Mouse (Mus musculus) CH12.LX (cell line): ENCODE data around the gene Ercc1. TPM values are rescaled to one million over a fixed set of nuclear protein-coding genes. Genes with fewer than 3 reads are reported as not detected.

Experiments used
- DNase-seq: peaks from one replicate; pipeline ENCODE4 v3.0.0-alpha.2; 2013; ENCODE audit errors: extremely low read depth
- H3K27ac ChIP-seq: 2 replicates; pipeline ENCODE4 v1.5.1; 2012; ENCODE audit warnings: low read depth, mild to moderate bottlenecking, control low read depth, moderate library complexity; ENCODE audit not compliant: insufficient read depth
- H3K27me3 ChIP-seq: replicated peaks from 2 replicates; pipeline ENCODE3; 2012; ENCODE audit warnings: inconsistent platforms
- H3K36me3 ChIP-seq, 2 experiments: replicated peaks in 1 of 2; 2 replicates each; pipeline versions ENCODE3 to v1.6.1; 2012; ENCODE audit warnings: inconsistent platforms in 1 of 2, low read length in 1 of 2, mild to moderate bottlenecking in 1 of 2, mixed read lengths in 1 of 2, moderate library complexity in 1 of 2; ENCODE audit not compliant: control insufficient read depth in 1 of 2, insufficient read depth in 1 of 2
- H3K4me1 ChIP-seq, 2 experiments: 2 replicates each; pipeline ENCODE4 v1.6.1; 2012; ENCODE audit warnings: inconsistent platforms in 1 of 2, moderate library complexity in 1 of 2; ENCODE audit not compliant: insufficient read depth in 2 of 2, control insufficient read depth in 1 of 2
- H3K4me2 ChIP-seq: 2 replicates; pipeline ENCODE4 v1.6.1; 2012; ENCODE audit warnings: low read depth, mild to moderate bottlenecking, control low read depth; ENCODE audit not compliant: poor library complexity, insufficient read depth, severe bottlenecking
- H3K4me3 ChIP-seq, 3 experiments: fragments of 150-350 bp in 1 of 3; sonication (generic) in 1 of 3; replicated peaks in 1 of 3; 2 replicates each; pipeline versions ENCODE3 to v1.5.1; 2011 to 2012; ENCODE audit warnings: low read depth in 2 of 3, low read length in 2 of 3, mild to moderate bottlenecking in 2 of 3, moderate library complexity in 2 of 3, control low read depth in 1 of 3, improper control_type of control experiment in 1 of 3, inconsistent platforms in 1 of 3, mixed read lengths in 1 of 3; ENCODE audit not compliant: poor library complexity in 1 of 3
- H3K79me2 ChIP-seq: replicated peaks from 2 replicates; pipeline ENCODE4 v1.6.1; 2012; ENCODE audit warnings: mild to moderate bottlenecking, moderate library complexity; ENCODE audit not compliant: control insufficient read depth, poor library complexity, insufficient read depth, severe bottlenecking; ENCODE audit errors: extremely low read depth
- H3K9ac ChIP-seq: 2 replicates; pipeline ENCODE4 v1.6.1; 2012; ENCODE audit warnings: low read depth, mild to moderate bottlenecking, control low read depth, moderate library complexity; ENCODE audit not compliant: insufficient read depth
- H3K9me3 ChIP-seq: replicated peaks from 2 replicates; pipeline ENCODE3; 2012; ENCODE audit warnings: low read length, inconsistent platforms, mixed read lengths
- BHLHE40 ChIP-seq: IDR thresholded peaks from 2 replicates; pipeline ENCODE4 v1.6.1; 2011; ENCODE audit warnings: mild to moderate bottlenecking, low read depth, low read length, improper control_type of control experiment
- CHD1 ChIP-seq: IDR thresholded peaks from 2 replicates; pipeline ENCODE4 v1.6.1; 2012; ENCODE audit warnings: low read depth, low read length, improper control_type of control experiment, inconsistent platforms
- CHD2 ChIP-seq: IDR thresholded peaks from 2 replicates; pipeline ENCODE4 v1.6.1; 2011; ENCODE audit warnings: low read length, improper control_type of control experiment
- CTCF ChIP-seq, 2 experiments: IDR thresholded peaks in 1 of 2; conservative IDR thresholded peaks in 1 of 2; 2 replicates each; pipeline ENCODE4 v1.5.1; 2011 to 2012; ENCODE audit warnings: low read depth in 2 of 2, low read length in 2 of 2, improper control_type of control experiment in 1 of 2, inconsistent platforms in 1 of 2, mild to moderate bottlenecking in 1 of 2, moderate library complexity in 1 of 2
- E2F4 ChIP-seq: IDR thresholded peaks from 2 replicates; pipeline ENCODE4 v1.6.1; 2011; ENCODE audit warnings: low read depth, low read length, improper control_type of control experiment; ENCODE audit not compliant: insufficient replicate concordance
- ELF1 ChIP-seq: IDR thresholded peaks from 2 replicates; pipeline ENCODE4 v1.6.1; 2014; ENCODE audit warnings: low read depth, mild to moderate bottlenecking, inconsistent platforms, low read length, improper control_type of control experiment
- EP300 ChIP-seq: IDR thresholded peaks from 2 replicates; pipeline ENCODE4 v1.6.1; 2011; ENCODE audit warnings: low read length, improper control_type of control experiment
- ETS1 ChIP-seq: conservative IDR thresholded peaks from 2 replicates; pipeline ENCODE4 v1.6.1; 2012; ENCODE audit warnings: low read depth, mild to moderate bottlenecking, inconsistent platforms, low read length, improper control_type of control experiment, moderate library complexity
- HCFC1 ChIP-seq: IDR thresholded peaks from 2 replicates; pipeline ENCODE4 v1.6.1; 2012; ENCODE audit warnings: low read depth, mild to moderate bottlenecking, inconsistent platforms, low read length, improper control_type of control experiment
- IRF4 ChIP-seq: IDR thresholded peaks from 2 replicates; pipeline ENCODE4 v1.6.1; 2014; ENCODE audit warnings: low read depth, mild to moderate bottlenecking, inconsistent platforms, low read length, improper control_type of control experiment
- JUN ChIP-seq: IDR thresholded peaks from 2 replicates; pipeline ENCODE4 v1.6.1; 2011; ENCODE audit warnings: low read depth, mild to moderate bottlenecking, low read length, improper control_type of control experiment, moderate library complexity; ENCODE audit not compliant: insufficient read depth
- JUND ChIP-seq: conservative IDR thresholded peaks from 2 replicates; pipeline ENCODE4 v1.6.1; 2011; ENCODE audit warnings: low read depth, low read length, improper control_type of control experiment
- KAT2A ChIP-seq: IDR thresholded peaks from 2 replicates; pipeline ENCODE4 v1.6.1; 2012; ENCODE audit warnings: low read length, improper control_type of control experiment, inconsistent platforms; ENCODE audit not compliant: insufficient replicate concordance
- MAX ChIP-seq: IDR thresholded peaks from 2 replicates; pipeline ENCODE4 v1.6.1; 2011; ENCODE audit warnings: low read length, improper control_type of control experiment
- MYC ChIP-seq: IDR thresholded peaks from 2 replicates; pipeline ENCODE4 v1.6.1; 2011; ENCODE audit warnings: low read depth, mild to moderate bottlenecking, improper control_type of control experiment, low read length
- NELFE ChIP-seq: IDR thresholded peaks from 2 replicates; pipeline ENCODE4 v1.6.1; 2011; ENCODE audit warnings: low read depth, low read length, improper control_type of control experiment
- POLR2A ChIP-seq: IDR thresholded peaks from 2 replicates; pipeline ENCODE4 v1.6.1; 2011; ENCODE audit warnings: low read depth, mild to moderate bottlenecking, improper control_type of control experiment, low read length
- RAD21 ChIP-seq: IDR thresholded peaks from 2 replicates; pipeline ENCODE4 v1.6.1; 2011; ENCODE audit warnings: low read depth, mild to moderate bottlenecking, low read length, improper control_type of control experiment, moderate library complexity
- SMC3 ChIP-seq: IDR thresholded peaks from 2 replicates; pipeline ENCODE4 v1.6.1; 2011; ENCODE audit warnings: low read depth, low read length, improper control_type of control experiment
- TBP ChIP-seq: conservative IDR thresholded peaks from 2 replicates; pipeline ENCODE4 v1.6.1; 2011; ENCODE audit warnings: low read depth, low read length, improper control_type of control experiment
- USF1 ChIP-seq: IDR thresholded peaks from 2 replicates; pipeline ENCODE4 v1.6.1; 2014; ENCODE audit warnings: low read depth, mild to moderate bottlenecking, inconsistent platforms, low read length, improper control_type of control experiment
- USF2 ChIP-seq: conservative IDR thresholded peaks from 2 replicates; pipeline ENCODE4 v1.6.1; 2011; ENCODE audit warnings: low read depth, low read length, improper control_type of control experiment
- ZC3H11A ChIP-seq: IDR thresholded peaks from 2 replicates; pipeline ENCODE4 v1.6.1; 2012; ENCODE audit warnings: low read depth, mild to moderate bottlenecking, inconsistent platforms, low read length, improper control_type of control experiment
- ZMIZ1 ChIP-seq: IDR thresholded peaks from 2 replicates; pipeline ENCODE4 v1.6.1; 2012; ENCODE audit warnings: low read depth, mild to moderate bottlenecking, inconsistent platforms, low read length, improper control_type of control experiment
- ZNF384 ChIP-seq: IDR thresholded peaks from 2 replicates; pipeline ENCODE4 v1.6.1; 2012; ENCODE audit warnings: low read depth, low read length, improper control_type of control experiment, inconsistent platforms
- dilution Hi-C: fragments of 300-500 bp; cut with MboI; formaldehyde crosslinking; loops from 2 replicates; pipeline ENCODE4 v1.14.3; 2020; ENCODE audit warnings: low sequenced_read_pairs; ENCODE audit not compliant: extremely low pct_unique_long_range_greater_than_20kb, extremely low pct_ligation_motif_present
- in situ Hi-C: fragments of 300-500 bp; cut with MboI; formaldehyde crosslinking; loops from 3 replicates; pipeline ENCODE4 v1.14.3; 2019; ENCODE audit warnings: low sequenced_read_pairs, low pct_ligation_motif_present, low pct_unique_long_range_greater_than_20kb, mixed read lengths
- polyA plus RNA-seq: library from polyadenylated mRNA; unstranded; fragments of >175 nt; gene quantifications from 2 replicates; pipeline ENCODE4 v1.2.1, GENCODE M21; 2012; ENCODE audit warnings: low read depth; ENCODE audit not compliant: insufficient read length
- total RNA-seq, 2 experiments: library from RNA; depleted of rRNA; stranded (reverse); fragments of 300-350 nt in 1 of 2; fragments of >200 nt in 1 of 2; gene quantifications; 2 replicates each; pipeline ENCODE4 v1.2.3; 2012 to 2014

The Ercc1 gene
- total and polyA plus RNA-seq, 3 experiments, result 26.9 to 28.2 (median 27.7) TPM

- Histone ChIP-seq H3K9me3 (peaks cover 12% of the 10 kb centered on the region), H3K4me2 (no peak overlapping the region), H3K27me3 (peaks cover 80% of the 10 kb centered on the region), H3K4me1 (peaks cover 21 to 64% of the 10 kb centered on the region in 2 experiments), H3K4me3 (no peak overlapping the region), H3K27ac (no peak overlapping the region), H3K36me3 (no peaks in the 10 kb centered on the region), H3K9ac (no peak overlapping the region), H3K79me2 (no peaks in the 10 kb centered on the region)
- TF ChIP-seq JUN, result no peak
- in situ Hi-C loops (no loop called here), dilution Hi-C loops (no loop called here)
- no peak for DNase-seq
These were observed 22.1 kb upstream of the Ercc1 start for GRCm38 (mm10) chr7:19322489-19322888.

- no peak for TF ChIP-seq KAT2A
- no peak for TF ChIP-seq POLR2A
- TF ChIP-seq MAX, result no peak
- TF ChIP-seq CTCF (conservative IDR thresholded peaks at IDR 0.05 in 1 of 2, IDR thresholded peaks at IDR 0.05 in 1 of 2; ENCODE audit: low read depth in 2 of 2, low read length in 2 of 2), result no peak
- no peak for TF ChIP-seq ETS1
- TF ChIP-seq SMC3, result no peak
- no peak for TF ChIP-seq IRF4
- TF ChIP-seq USF2, result no peak
- TF ChIP-seq HCFC1, result no peak
- TF ChIP-seq E2F4, result no peak
- TF ChIP-seq EP300, result no peak
- no peak overlapping the region for H3K4me3 ChIP-seq
These were observed 20.4 kb upstream of the Ercc1 start for GRCm38 (mm10) chr7:19324221-19324620.

DNA sequence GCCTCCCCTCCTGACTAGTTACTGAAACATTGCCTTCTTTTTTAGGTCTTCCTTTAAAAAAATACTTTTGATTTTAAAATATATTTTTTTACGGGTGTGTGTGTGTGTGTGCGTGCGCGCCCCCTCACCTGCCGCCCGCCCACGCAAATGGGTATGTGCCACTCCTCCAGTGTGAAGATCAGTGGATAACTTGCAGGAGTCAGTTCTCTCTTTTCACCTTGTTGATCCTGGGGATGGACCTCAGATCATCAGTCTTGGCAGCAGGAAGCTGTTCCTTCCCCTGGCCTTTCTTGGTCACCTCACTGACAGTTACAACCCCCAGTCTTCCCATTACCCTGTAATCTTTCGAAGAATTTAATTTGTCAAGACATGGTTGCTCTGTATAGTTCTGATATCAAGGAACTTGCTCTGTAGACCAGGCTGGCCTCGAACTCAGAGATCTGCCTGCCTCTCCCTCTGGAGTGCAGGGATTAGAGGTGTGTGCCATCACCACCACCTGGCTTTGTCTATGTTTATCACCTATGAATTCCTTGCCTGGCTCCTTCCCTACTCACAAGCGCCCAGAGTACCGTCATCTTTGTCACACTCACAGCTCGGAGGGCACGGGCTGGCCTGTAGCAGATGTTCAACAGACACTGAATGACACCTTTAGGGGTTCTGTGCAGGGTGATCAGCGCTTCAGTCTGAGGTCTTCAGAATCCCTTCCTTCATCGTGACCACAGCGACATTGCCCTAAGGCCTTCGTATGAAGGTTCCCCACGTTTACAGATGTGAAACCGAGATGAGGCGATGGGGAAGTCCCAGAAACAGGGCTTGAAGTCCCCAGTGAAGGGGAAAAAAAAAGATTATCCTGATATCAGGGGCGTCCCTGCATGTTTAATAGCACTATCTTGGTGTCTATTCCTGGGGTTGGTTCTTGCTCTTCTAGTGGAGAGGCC, 19.0 kb upstream of the Ercc1 start:
- DNase-seq, result peak; percentile 90
- no peaks in the 10 kb centered on the region for H3K79me2 ChIP-seq
- no peak overlapping the region for H3K4me3 ChIP-seq
- H3K27me3 ChIP-seq, result peaks cover 80% of the 10 kb centered on the region
- peak overlapping the region; percentile 67 for H3K4me2 ChIP-seq
- H3K36me3 ChIP-seq, result no peaks in the 10 kb centered on the region
- H3K4me1 ChIP-seq, result peaks cover 15 to 48% of the 10 kb centered on the region in 2 experiments
- H3K9me3 ChIP-seq, result peaks cover 25% of the 10 kb centered on the region
- in situ Hi-C loops, result no loop called here
- dilution Hi-C loops, result no loop called here
- H3K27ac ChIP-seq, result no peak overlapping the region
- H3K9ac ChIP-seq, result no peak overlapping the region
- TF ChIP-seq ZMIZ1, result no peak
- no peak for TF ChIP-seq NELFE
- no peak for TF ChIP-seq HCFC1
- TF ChIP-seq RAD21, result no peak
- TF ChIP-seq JUN, result no peak
- peak; percentile 71 for TF ChIP-seq MAX
- no peak for TF ChIP-seq TBP
- peak; percentile 91 for TF ChIP-seq IRF4
- peak; percentile 88 for TF ChIP-seq ZNF384
- TF ChIP-seq CHD2, result peak; percentile 60; the same call in 1 of the 2 replicates
- peak; percentile 76 for TF ChIP-seq BHLHE40
- TF ChIP-seq USF1, result no peak
- peak; percentile 64; the same call in 1 of the 2 replicates for TF ChIP-seq MYC
- TF ChIP-seq ZC3H11A, result no peak
- no peak for TF ChIP-seq ELF1
- peak; percentile 50; the same call in 1 of the 2 replicates for TF ChIP-seq JUND
- no peak for TF ChIP-seq CHD1
- no peak for TF ChIP-seq POLR2A

More at GRCm38 (mm10) chr7:19324221-19324620, 20.4 kb upstream of the Ercc1 start:
- Histone ChIP-seq H3K36me3 (no peaks in the 10 kb centered on the region), H3K27ac (no peak overlapping the region), H3K4me2 (no peak overlapping the region), H3K9ac (no peak overlapping the region), H3K79me2 (no peaks in the 10 kb centered on the region), H3K9me3 (peaks cover 25% of the 10 kb centered on the region), H3K27me3 (peaks cover 78% of the 10 kb centered on the region), H3K4me1 (peaks cover 19 to 60% of the 10 kb centered on the region in 2 experiments)
- in situ Hi-C loops, result no loop called here
- dilution Hi-C loops, result no loop called here
- DNase-seq, result no peak
